Mouse (Mus musculus) kidney, adult 8-10 months (tissue): ENCODE data around the gene Mup19.
"Not testable (repeated sequence)": the region's sequence is repeated elsewhere in the genome, so short reads cannot be mapped to it uniquely, and the experiment has no call there.

ENCODE experiments used
- DNase-seq, 2 experiments: peaks; one replicate each; pipeline ENCODE4 v3.0.0; 2022

Mup19 gene

DNA sequence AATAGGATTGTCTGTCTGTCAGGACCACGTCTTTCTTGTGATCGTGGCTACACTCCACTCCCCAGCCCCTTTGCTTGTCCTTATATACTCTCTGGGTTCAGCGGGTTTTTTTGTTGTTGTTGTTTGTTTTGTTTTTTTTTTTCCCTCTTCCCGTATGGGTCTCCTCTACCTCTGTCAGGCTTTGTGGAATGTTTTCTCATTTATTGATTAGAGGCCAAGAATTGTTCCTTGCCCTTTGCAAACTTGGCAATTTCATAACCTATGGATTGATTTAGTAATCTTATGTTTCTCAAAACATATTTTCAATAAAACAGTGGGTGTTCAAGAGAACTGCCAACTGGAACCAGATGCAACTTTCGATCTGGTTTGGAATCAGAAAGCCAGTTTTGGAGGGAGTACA is at the start of gene Mup19:
Gene Mup19, minus strand, starts transcription at position 101 of the 400 bp plus-strand sequence.
- DNase-seq, result not testable (repeated sequence)

DNA sequence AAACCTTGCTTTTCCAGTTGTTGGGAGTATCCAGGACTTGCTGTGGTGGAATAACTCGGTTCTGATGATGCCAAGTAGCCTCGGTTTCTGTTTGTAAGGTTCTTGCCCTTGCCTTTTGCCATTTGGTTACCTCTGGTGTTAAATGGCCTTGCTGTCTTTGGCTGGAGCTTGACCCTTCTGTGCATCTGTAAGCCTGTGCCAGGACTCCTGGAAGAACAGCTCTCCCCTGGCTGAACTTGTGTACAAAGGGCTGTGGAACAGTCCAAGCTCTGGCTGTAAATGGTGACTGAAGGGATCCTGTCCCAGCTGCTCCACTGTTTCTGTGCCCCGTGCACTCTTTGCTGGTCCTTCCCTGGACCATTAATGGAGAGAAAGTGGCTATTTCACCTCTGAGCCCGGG is 47.1 kb upstream of the Mup19 start:
- DNase-seq, result peak in 1 of 2 experiments; percentile 44

DNA sequence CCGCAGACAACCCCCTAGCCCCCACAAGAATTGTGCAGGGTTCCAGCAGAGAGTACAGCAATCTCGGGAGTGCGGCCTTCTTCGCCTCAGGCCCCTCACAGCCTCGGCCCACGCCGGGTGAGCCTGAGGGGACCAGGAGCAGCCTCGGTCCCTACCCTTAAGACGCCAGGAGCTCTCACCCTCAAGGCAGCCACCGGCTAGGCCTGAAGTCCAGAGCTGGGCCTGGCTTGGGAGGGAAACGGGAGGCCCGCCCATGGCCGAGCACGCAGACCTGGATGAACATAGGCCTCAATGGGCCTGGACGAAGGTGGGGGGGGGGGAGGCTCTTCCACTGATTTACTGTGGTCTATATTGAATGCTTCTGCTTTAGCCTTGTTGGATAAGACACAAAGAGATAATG is 41.1 kb upstream of the Mup19 start:
- DNase-seq, result no peak

GRCm38 (mm10) chr4:61822541-61822940 is 40.5 kb upstream of the Mup19 start:
- peak; percentile 40 to 57 for DNase-seq

DNA sequence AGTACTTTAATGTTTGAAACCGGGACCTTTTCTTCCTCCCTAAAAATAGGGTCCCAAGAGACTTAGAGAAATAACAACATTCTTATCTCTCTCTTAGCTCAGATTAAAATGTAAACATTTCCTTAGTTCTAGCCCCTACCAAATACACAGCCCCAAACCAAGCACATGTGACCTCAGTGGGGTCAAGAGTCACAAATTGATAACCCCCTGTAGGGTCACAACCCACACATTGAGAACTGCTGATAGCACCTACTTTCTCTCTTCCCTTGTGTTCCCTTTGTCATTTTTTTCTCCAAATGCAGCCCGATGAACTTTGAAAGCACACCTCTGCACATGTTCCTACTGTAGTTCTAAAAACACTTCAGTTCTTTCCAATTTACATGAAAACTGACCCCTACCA is 33.5 kb upstream of the Mup19 start:
- DNase-seq, result no peak

DNA sequence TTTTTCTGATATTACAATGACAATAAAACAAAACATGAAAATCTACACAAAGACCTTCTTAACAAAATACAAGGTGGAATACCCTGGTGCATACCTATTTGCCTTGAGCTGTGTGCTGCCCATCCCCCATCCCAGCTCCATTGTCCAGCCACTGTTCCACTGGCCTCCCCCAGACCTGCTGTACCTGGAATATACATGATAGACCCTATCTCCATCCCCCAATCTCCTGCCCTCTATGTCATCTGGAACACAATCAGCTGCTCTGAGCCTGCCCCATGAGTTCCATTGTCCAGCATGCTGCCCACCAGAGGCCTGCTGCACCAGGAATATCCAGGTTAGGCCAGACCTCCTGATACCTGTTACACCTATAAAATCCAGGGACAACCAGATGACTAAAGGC is 31.4 kb upstream of the Mup19 start:
- no peak for DNase-seq

DNA sequence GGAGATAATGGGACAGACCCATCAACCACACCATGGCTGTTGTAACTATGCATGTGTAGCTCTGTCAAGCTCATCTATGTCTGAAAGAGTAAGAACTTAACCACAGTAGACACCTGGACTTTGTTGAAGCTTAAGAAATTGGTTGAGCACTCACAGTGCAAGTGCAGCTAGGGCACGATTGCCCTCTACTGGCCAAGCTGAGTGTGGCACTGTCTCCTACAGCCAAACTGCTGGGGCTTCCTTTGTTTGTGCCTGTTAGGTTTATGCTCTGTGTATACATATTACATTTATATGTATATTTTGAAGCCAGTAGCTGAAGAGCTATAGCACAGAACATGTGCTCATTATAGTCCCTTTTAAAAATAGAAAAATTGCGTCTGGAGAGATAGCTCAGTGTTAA is 29.1 kb upstream of the Mup19 start:
- DNase-seq, result peak; percentile 39 to 76

DNA sequence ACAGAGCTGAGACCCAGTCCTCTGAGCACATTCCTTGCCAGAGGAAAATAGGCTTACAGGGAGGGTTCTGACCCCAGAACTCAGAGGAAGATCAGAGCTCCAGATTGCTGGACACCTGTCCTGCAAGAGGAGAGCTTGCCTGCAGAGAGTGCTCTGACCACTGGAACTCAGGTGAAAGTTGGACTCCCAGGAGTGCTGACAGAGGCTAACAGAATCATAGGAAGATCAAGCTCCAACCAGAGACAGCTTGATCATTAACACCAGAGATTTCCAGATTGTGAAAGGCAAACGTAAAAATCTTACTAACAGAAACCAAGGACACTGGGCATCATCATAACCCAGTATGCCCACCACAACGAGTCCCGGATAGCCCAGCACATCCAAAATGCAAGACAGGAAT is 26.9 kb upstream of the Mup19 start:
- peak; percentile 62 to 69 for DNase-seq

GRCm38 (mm10) chr4:61789699-61790098 is 7.6 kb upstream of the Mup19 start:
- DNase-seq, result not testable (repeated sequence)

DNA sequence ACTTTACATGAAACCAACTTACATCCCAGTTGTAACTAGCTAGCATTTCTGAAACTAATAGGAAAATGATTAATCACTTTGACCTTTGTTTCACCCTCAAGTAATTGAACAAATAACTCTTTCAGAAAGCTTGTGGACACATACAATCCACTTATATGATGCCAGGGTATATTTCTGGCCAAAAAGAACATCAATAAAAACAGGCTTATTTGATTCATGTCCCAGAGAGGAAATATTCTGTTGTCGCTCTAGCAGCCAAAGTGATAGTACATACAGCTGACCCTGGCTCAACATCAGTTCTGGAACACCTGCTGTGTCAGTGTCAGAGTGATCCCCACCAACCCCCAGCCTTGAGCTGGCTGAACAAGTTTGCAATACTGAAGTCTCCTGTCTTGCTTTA is 2.2 kb upstream of the Mup19 start:
- not testable (repeated sequence) for DNase-seq
